Mouse (Mus musculus) liver, embryonic 12.5 days (tissue): ENCODE measurements around the gene Hist1h2ac. TPM values are rescaled to one million over a fixed set of nuclear protein-coding genes. Genes with fewer than 3 reads are reported as not detected.
"Not testable (repeated sequence)": the region's sequence is repeated elsewhere in the genome, so short reads cannot be mapped to it uniquely, and the experiment has no call there.

Experiments used
- ATAC-seq: fragments of 200-750 bp; cut with Nextera tagmentation; 2 replicates; pipeline ENCODE4 v1.8.0; 2017; ENCODE audit warnings: moderate number of reproducible peaks, mild to moderate bottlenecking, moderate library complexity
- H3K27ac ChIP-seq: fragments of 300-500 bp; sonication (generic); 2 replicates; pipeline ENCODE4 v1.5.1; 2016; ENCODE audit warnings: mild to moderate bottlenecking
- H3K27me3 ChIP-seq: fragments of 300-500 bp; sonication (generic); replicated peaks from 2 replicates; pipeline ENCODE4 v1.6.1; 2016; ENCODE audit warnings: mild to moderate bottlenecking, moderate library complexity
- H3K36me3 ChIP-seq: fragments of 300-500 bp; sonication (generic); 2 replicates; pipeline ENCODE4 v1.6.1; 2016; ENCODE audit warnings: mild to moderate bottlenecking, moderate library complexity
- H3K4me1 ChIP-seq: fragments of 300-500 bp; sonication (generic); 2 replicates; pipeline ENCODE4 v1.6.1; 2016
- H3K4me2 ChIP-seq: fragments of 300-500 bp; sonication (generic); 2 replicates; pipeline ENCODE4 v1.6.1; 2016; ENCODE audit warnings: mild to moderate bottlenecking, moderate library complexity
- H3K4me3 ChIP-seq: fragments of 300-500 bp; sonication (generic); 2 replicates; pipeline ENCODE4 v1.5.1; 2016; ENCODE audit warnings: mild to moderate bottlenecking, moderate library complexity
- H3K9ac ChIP-seq: fragments of 300-500 bp; sonication (generic); 2 replicates; pipeline ENCODE4 v1.6.1; 2016; ENCODE audit warnings: mild to moderate bottlenecking, moderate library complexity
- H3K9me3 ChIP-seq: fragments of 300-500 bp; sonication (generic); replicated peaks from 2 replicates; pipeline ENCODE4 v1.6.1; 2016; ENCODE audit warnings: mild to moderate bottlenecking, moderate library complexity
- WGBS: fragments of 180-500 bp; shearing (Covaris S2); methylation state at CpG from one replicate; pipeline ENCODE4 v1.1.7; 2016; ENCODE audit not compliant: insufficient replicate concordance; 5-methylcytosine and 5-hydroxymethylcytosine counted together
- polyA plus RNA-seq: library from polyadenylated mRNA; unstranded; fragments of >200 nt; fragmentation: Nextera tagmentation; extraction: Ambion mirVana; gene quantifications from 2 replicates; pipeline ENCODE4 v1.2.1, GENCODE M21; 2016

The Hist1h2ac gene
- polyA plus RNA-seq, 1 experiment from 2014 or later: 0.91 TPM

- WGBS: 27% methylated on average over 5 of the region's 5 CpGs
- no peak overlapping the region for H3K9ac ChIP-seq
- peaks cover 2% of the 10 kb centered on the region for H3K27me3 ChIP-seq
- no peak overlapping the region for H3K27ac ChIP-seq
- H3K4me1 ChIP-seq: 0 out of 2 replicates have a peak, but pooled peaks cover 4% of the 10 kb centered on the region
- no peaks in the 10 kb centered on the region for H3K36me3 ChIP-seq
- H3K4me3 ChIP-seq: no peak overlapping the region
- no peaks in the 10 kb centered on the region for H3K9me3 ChIP-seq
- no peak overlapping the region for H3K4me2 ChIP-seq
- ATAC-seq: no peak
Measured at GRCm38 (mm10) chr13:23716261-23717042, 32.7 kb upstream of the Hist1h2ac start.

GRCm38 (mm10) chr13:23710374-23711089 is 26.8 kb upstream of the Hist1h2ac start, which contains the start of gene Hfe:
TSS of gene Hfe (minus strand) at chr13:23710854.
- peaks cover 22% of the 10 kb centered on the region for H3K4me1 ChIP-seq
- no peaks in the 10 kb centered on the region for H3K36me3 ChIP-seq
- peak within 1 kb of the TSS; percentile 59 for H3K27ac ChIP-seq
- peak within 1 kb of the TSS; percentile 68 for H3K4me2 ChIP-seq
- WGBS: 2% methylated on average over 17 of the region's 17 CpGs
- H3K9ac ChIP-seq: peak within 1 kb of the TSS; percentile 70
- H3K9me3 ChIP-seq: no peaks in the 10 kb centered on the region
- peaks cover 36% of the 10 kb centered on the region for H3K27me3 ChIP-seq
- H3K4me3 ChIP-seq: peak within 1 kb of the TSS; percentile 57
- peak; percentile 49; the same call in 1 of the 2 replicates for ATAC-seq

GRCm38 (mm10) chr13:23709714-23710373 is 26.1 kb upstream of the Hist1h2ac start:
- H3K9ac ChIP-seq: peak overlapping the region; percentile 70
- no peaks in the 10 kb centered on the region for H3K36me3 ChIP-seq
- H3K27me3 ChIP-seq: peaks cover 36% of the 10 kb centered on the region
- H3K27ac ChIP-seq: peak overlapping the region; percentile 59
- peaks cover 22% of the 10 kb centered on the region for H3K4me1 ChIP-seq
- ATAC-seq: 0 out of 2 replicates have a peak, but pooled peaks have one; percentile 18
- H3K9me3 ChIP-seq: no peaks in the 10 kb centered on the region
- 37% methylated on average over 15 of the region's 15 CpGs for WGBS
- peak overlapping the region; percentile 57 for H3K4me3 ChIP-seq
- H3K4me2 ChIP-seq: peak overlapping the region; percentile 68

GRCm38 (mm10) chr13:23708654-23709053 is 24.9 kb upstream of the Hist1h2ac start:
- H3K27ac ChIP-seq: no peak overlapping the region
- WGBS: 77% methylated on average over 4 of the region's 4 CpGs
- H3K9me3 ChIP-seq: no peaks in the 10 kb centered on the region
- H3K4me3 ChIP-seq: no peak overlapping the region
- H3K36me3 ChIP-seq: no peaks in the 10 kb centered on the region
- no peak for ATAC-seq
- peaks cover 36% of the 10 kb centered on the region for H3K27me3 ChIP-seq
- H3K4me2 ChIP-seq: no peak overlapping the region
- peaks cover 22% of the 10 kb centered on the region for H3K4me1 ChIP-seq
- no peak overlapping the region for H3K9ac ChIP-seq

GRCm38 (mm10) chr13:23708041-23708440 is 24.3 kb upstream of the Hist1h2ac start:
- peaks cover 24% of the 10 kb centered on the region for H3K4me1 ChIP-seq
- no peak overlapping the region for H3K4me2 ChIP-seq
- H3K9me3 ChIP-seq: no peaks in the 10 kb centered on the region
- H3K4me3 ChIP-seq: no peak overlapping the region
- peaks cover 36% of the 10 kb centered on the region for H3K27me3 ChIP-seq
- H3K9ac ChIP-seq: no peak overlapping the region
- WGBS: 76% methylated on average over 4 of the region's 4 CpGs
- no peak overlapping the region for H3K27ac ChIP-seq
- H3K36me3 ChIP-seq: no peaks in the 10 kb centered on the region
- ATAC-seq: no peak

GRCm38 (mm10) chr13:23706771-23707170 is 23.0 kb upstream of the Hist1h2ac start:
- H3K36me3 ChIP-seq: no peaks in the 10 kb centered on the region
- H3K9me3 ChIP-seq: no peaks in the 10 kb centered on the region
- no peak for ATAC-seq
- 78% methylated on average over 12 of the region's 12 CpGs for WGBS
- no peak overlapping the region for H3K9ac ChIP-seq
- peaks cover 25% of the 10 kb centered on the region for H3K4me1 ChIP-seq
- no peak overlapping the region for H3K4me2 ChIP-seq
- H3K27me3 ChIP-seq: peaks cover 36% of the 10 kb centered on the region
- H3K4me3 ChIP-seq: no peak overlapping the region
- no peak overlapping the region for H3K27ac ChIP-seq

- H3K4me1 ChIP-seq: peaks cover 26% of the 10 kb centered on the region
- no peak overlapping the region for H3K4me3 ChIP-seq
- no peak overlapping the region for H3K27ac ChIP-seq
- ATAC-seq: no peak
- no peak overlapping the region for H3K4me2 ChIP-seq
- peaks cover 28% of the 10 kb centered on the region for H3K27me3 ChIP-seq
- no peaks in the 10 kb centered on the region for H3K9me3 ChIP-seq
- WGBS: 72% methylated on average over 7 of the region's 7 CpGs
- no peak overlapping the region for H3K9ac ChIP-seq
- no peaks in the 10 kb centered on the region for H3K36me3 ChIP-seq
Measured at GRCm38 (mm10) chr13:23705751-23706356, 22.1 kb upstream of the Hist1h2ac start.

- not testable (repeated sequence) for H3K9ac ChIP-seq, H3K9me3 ChIP-seq, H3K36me3 ChIP-seq, H3K4me2 ChIP-seq, ATAC-seq, H3K27me3 ChIP-seq, H3K4me3 ChIP-seq, H3K27ac ChIP-seq
- H3K4me1 ChIP-seq: peaks cover 28% of the 10 kb centered on the region
- WGBS: 74% methylated on average over 2 of the region's 2 CpGs
Measured at GRCm38 (mm10) chr13:23702801-23703200, 19.1 kb upstream of the Hist1h2ac start.

GRCm38 (mm10) chr13:23702220-23702619 is 18.5 kb upstream of the Hist1h2ac start:
- WGBS: 56% methylated on average over 4 of the region's 4 CpGs

GRCm38 (mm10) chr13:23700786-23701520 is 17.2 kb upstream of the Hist1h2ac start:
- peak overlapping the region; percentile 61 for H3K27ac ChIP-seq
- peak; percentile 30 for ATAC-seq
- no peaks in the 10 kb centered on the region for H3K9me3 ChIP-seq
- H3K27me3 ChIP-seq: no peaks in the 10 kb centered on the region
- H3K4me3 ChIP-seq: no peak overlapping the region
- H3K4me2 ChIP-seq: peak overlapping the region; percentile 39
- H3K36me3 ChIP-seq: no peaks in the 10 kb centered on the region
- H3K9ac ChIP-seq: peak overlapping the region; percentile 41
- WGBS: 12% methylated on average over 8 of the region's 8 CpGs
- H3K4me1 ChIP-seq: peaks cover 41% of the 10 kb centered on the region

More at GRCm38 (mm10) chr13:23702220-23702619, 18.5 kb upstream of the Hist1h2ac start:
- ATAC-seq: no peak
- H3K36me3 ChIP-seq: no peaks in the 10 kb centered on the region
- H3K4me3 ChIP-seq: no peak overlapping the region
- H3K4me2 ChIP-seq: no peak overlapping the region
- H3K4me1 ChIP-seq: peaks cover 31% of the 10 kb centered on the region
- H3K27me3 ChIP-seq: 0 out of 2 replicates have a peak, but pooled peaks cover 4% of the 10 kb centered on the region
- no peak overlapping the region for H3K9ac ChIP-seq
- H3K9me3 ChIP-seq: no peaks in the 10 kb centered on the region
- H3K27ac ChIP-seq: no peak overlapping the region

- H3K27ac ChIP-seq: no peak overlapping the region
Measured at GRCm38 (mm10) chr13:23699767-23700166, 16.0 kb upstream of the Hist1h2ac start.

More at GRCm38 (mm10) chr13:23699767-23700166, 16.0 kb upstream of the Hist1h2ac start:
- H3K4me2 ChIP-seq: no peak overlapping the region
- H3K9ac ChIP-seq: peak overlapping the region; percentile 8; the same call in 1 of the 2 replicates
- WGBS: 57% methylated on average over 3 of the region's 3 CpGs
- no peaks in the 10 kb centered on the region for H3K9me3 ChIP-seq
- H3K27me3 ChIP-seq: no peaks in the 10 kb centered on the region
- ATAC-seq: no peak
- H3K4me1 ChIP-seq: peaks cover 48% of the 10 kb centered on the region
- no peaks in the 10 kb centered on the region for H3K36me3 ChIP-seq
- no peak overlapping the region for H3K4me3 ChIP-seq
